Mouse (Mus musculus): ENCODE measurements at regions not wholly inside any gene's neighbourhood (a gene's known extent, or its start where the extent isn't known, plus 50 kb on each side); places are given as distances from the start of the nearest gene placed in this dataset.

- TF ChIP-seq POLR2AphosphoS2 (IDR thresholded peaks at IDR 0.05; ENCODE audit: insufficient read length, low read depth), result no peak
- TF ChIP-seq POLR2A (IDR thresholded peaks at IDR 0.05; ENCODE audit: insufficient read length, low read depth), result no peak
- no peak for TF ChIP-seq E2F4 (IDR thresholded peaks at IDR 0.05; ENCODE audit: insufficient read depth)
- no peak for TF ChIP-seq TCF12 (IDR thresholded peaks at IDR 0.05; ENCODE audit: insufficient read depth, poor library complexity, severe bottlenecking)
- TF ChIP-seq SRF (IDR thresholded peaks at IDR 0.05; ENCODE audit: control insufficient read depth, insufficient read length, low read depth), result no peak
- no peak for TF ChIP-seq MAX (IDR thresholded peaks at IDR 0.05; ENCODE audit: low read depth)
- TF ChIP-seq TCF3 (IDR thresholded peaks at IDR 0.05; ENCODE audit: insufficient read length, low read depth), result no peak
- no peak for TF ChIP-seq MYOG (IDR thresholded peaks at IDR 0.05; ENCODE audit: control insufficient read depth in 1 of 3, insufficient read depth in 1 of 3, insufficient read length in 2 of 3, low read depth in 2 of 3)
Measured at GRCm38 (mm10) chr3:53974905-53975551, 111.4 kb upstream of the Ufm1 start.

Data from myocyte (in vitro differentiated cells).